ENCODE assay signal across 27 mouse cellular contexts in the genomic region with DNA sequence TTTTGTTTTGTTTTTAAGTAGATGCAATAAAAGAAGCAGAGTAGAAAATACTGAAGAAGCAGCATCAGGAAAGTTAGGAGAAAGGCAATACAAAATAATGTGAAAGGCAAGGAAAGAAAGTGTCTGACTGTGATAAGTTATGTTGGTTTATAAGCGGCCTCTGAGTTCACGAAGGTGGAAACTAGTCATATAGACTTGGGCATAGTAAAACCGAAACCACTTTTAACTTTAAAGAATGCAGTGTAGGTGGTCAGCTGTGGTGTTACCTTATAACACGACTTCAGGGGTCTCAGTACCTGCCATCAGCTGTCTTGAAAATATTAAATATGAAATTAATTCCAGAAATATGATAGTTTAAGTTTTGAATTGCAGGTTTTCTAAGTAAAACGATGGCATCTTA. TPM values are rescaled to one million over a fixed set of nuclear protein-coding genes. Genes with fewer than 3 reads are reported as not detected.
"Had no signal": no experiment of that assay in that cellular context is flagged by ENCODE, and none has a peak within 500 bp of the region (broad histone marks: within the 10 kb centered on the region; RNA-seq: fewer than 3 reads in every experiment).

No protein-coding gene starts in this region.

- H3K9me3 ChIP-seq: heart, embryonic 13.5 days; heart, embryonic 15.5 days; hindbrain, embryonic 13.5 days; hindbrain, embryonic 15.5 days; limb, embryonic 10.5 days; limb, embryonic 12.5 days; liver, embryonic 13.5 days; liver, embryonic 15.5 days had no signal

- H3K27ac ChIP-seq: gastrocnemius, adult 2 months; heart, embryonic 13.5 days; heart, embryonic 15.5 days; hindbrain, embryonic 13.5 days; hindbrain, embryonic 15.5 days; hindbrain, postnatal 0 days; left cerebral cortex, adult 2 months; limb, embryonic 10.5 days; limb, embryonic 12.5 days; liver, embryonic 13.5 days; liver, embryonic 15.5 days had no signal

- H3K4me2 ChIP-seq: heart, embryonic 11.5 days; heart, embryonic 13.5 days; heart, embryonic 15.5 days; hindbrain, embryonic 13.5 days; hindbrain, embryonic 15.5 days; limb, embryonic 12.5 days; liver, embryonic 11.5 days; liver, embryonic 13.5 days; liver, embryonic 15.5 days had no signal

- H3K27me3 ChIP-seq: heart, embryonic 13.5 days; heart, embryonic 15.5 days; hindbrain, embryonic 13.5 days; hindbrain, embryonic 15.5 days; limb, embryonic 12.5 days; liver, embryonic 13.5 days; liver, embryonic 15.5 days had no signal

- H3K4me1 ChIP-seq: heart, embryonic 13.5 days; heart, embryonic 15.5 days; hindbrain, embryonic 13.5 days; hindbrain, embryonic 15.5 days; limb, embryonic 10.5 days; limb, embryonic 12.5 days; liver, embryonic 13.5 days; liver, embryonic 15.5 days had no signal

- DNase-seq: gastrocnemius, adult 2 months; gastrocnemius, postnatal 10 days; gastrocnemius, postnatal 25 days; heart, adult 18-20 months; heart, postnatal 14 days; heart, postnatal 36 days; kidney, adult 18-20 months; kidney, adult 8-10 months; kidney, postnatal 14 days; kidney, postnatal 36 days; layer of hippocampus, adult 9-11 months; liver; liver, embryonic 13.5 days had no signal

- ATAC-seq: hindbrain, postnatal 0 days; intestine, postnatal 0 days had no signal

- H3K9ac ChIP-seq: heart, embryonic 13.5 days; heart, embryonic 15.5 days; hindbrain, embryonic 13.5 days; hindbrain, embryonic 15.5 days; limb, embryonic 12.5 days; liver, embryonic 13.5 days; liver, embryonic 15.5 days had no signal

- H3K4me3 ChIP-seq: gastrocnemius, adult 2 months; heart, embryonic 13.5 days; heart, embryonic 15.5 days; hindbrain, embryonic 13.5 days; hindbrain, embryonic 15.5 days; left cerebral cortex, adult 2 months; limb, embryonic 10.5 days; limb, embryonic 12.5 days; liver, embryonic 13.5 days; liver, embryonic 15.5 days had no signal

RNA-seq across cellular contexts. Expression of a gene that starts 42.3 kb away (rescaled TPM):
- polyA plus RNA-seq: heart, embryonic 11.5 days; heart, embryonic 15.5 days; heart, postnatal 0 days; kidney, embryonic 14.5 days had no signal
